Mouse (Mus musculus) liver, embryonic 14.5 days (tissue): Measurements from ENCODE around the gene Ephb4. TPM values are rescaled to one million over a fixed set of nuclear protein-coding genes. Genes with fewer than 3 reads are reported as not detected.

Experiments used
- ATAC-seq: fragments of 200-750 bp; cut with Nextera tagmentation; 2 replicates; pipeline ENCODE4 v1.8.0; 2017; ENCODE audit warnings: moderate number of reproducible peaks, mild to moderate bottlenecking, moderate library complexity; ENCODE audit not compliant: insufficient read depth
- DNase-seq, 3 experiments: peaks; one replicate each; pipeline ENCODE4 v3.0.0-alpha.2; 2012 to 2013; ENCODE audit warnings: low read depth in 3 of 3, low spot score in 3 of 3
- H3K27ac ChIP-seq: fragments of 300-500 bp; sonication (generic); 2 replicates; pipeline ENCODE4 v1.5.1; 2014; ENCODE audit warnings: moderate library complexity, mild to moderate bottlenecking, control low read depth, inconsistent platforms
- H3K27me3 ChIP-seq: fragments of 300-500 bp; sonication (generic); 2 replicates; pipeline ENCODE4 v1.6.1; 2014; ENCODE audit warnings: mild to moderate bottlenecking, low read length, moderate library complexity; ENCODE audit not compliant: control insufficient read depth, insufficient read depth
- H3K36me3 ChIP-seq: fragments of 300-500 bp; sonication (generic); replicated peaks from 2 replicates; pipeline ENCODE4 v1.6.1; 2014; ENCODE audit warnings: low read depth; ENCODE audit not compliant: control insufficient read depth, insufficient read depth
- H3K4me1 ChIP-seq, 2 experiments: fragments of 200-500 bp in 1 of 2; fragments of 300-500 bp in 1 of 2; sonication (generic) in 1 of 2; replicated peaks; 2 replicates each; pipeline ENCODE4 v1.6.1; 2012 to 2014; ENCODE audit warnings: antibody characterized with exemption in 1 of 2, inconsistent platforms in 1 of 2, low read length in 1 of 2; ENCODE audit not compliant: control insufficient read depth in 2 of 2, insufficient read depth in 2 of 2
- H3K4me2 ChIP-seq: fragments of 300-500 bp; sonication (generic); 2 replicates; pipeline ENCODE4 v1.6.1; 2014; ENCODE audit warnings: low read depth, mild to moderate bottlenecking, control low read depth, moderate library complexity
- H3K4me3 ChIP-seq, 2 experiments: fragments of 200-500 bp in 1 of 2; fragments of 300-500 bp in 1 of 2; sonication (generic) in 1 of 2; 2 replicates each; pipeline ENCODE4 v1.5.1; 2012 to 2014; ENCODE audit warnings: low read depth in 2 of 2, low read length in 2 of 2, mild to moderate bottlenecking in 2 of 2, control low read depth in 1 of 2, inconsistent platforms in 1 of 2, moderate library complexity in 1 of 2; ENCODE audit not compliant: insufficient read depth in 1 of 2
- H3K9ac ChIP-seq: fragments of 300-500 bp; sonication (generic); replicated peaks from 2 replicates; pipeline ENCODE4 v1.6.1; 2014; ENCODE audit warnings: mild to moderate bottlenecking, control low read depth, moderate library complexity
- H3K9me3 ChIP-seq: fragments of 300-500 bp; sonication (generic); 2 replicates; pipeline ENCODE4 v1.6.1; 2016; ENCODE audit warnings: low read length, mixed read lengths; ENCODE audit not compliant: control insufficient read depth
- CTCF ChIP-seq: IDR thresholded peaks from 2 replicates; pipeline ENCODE4 v1.5.1; 2016; ENCODE audit warnings: antibody characterized with exemption, low read depth, control low read depth
- EP300 ChIP-seq: IDR thresholded peaks from 2 replicates; pipeline ENCODE4 v1.6.1; 2016; ENCODE audit warnings: antibody characterized with exemption, low read depth
- WGBS: fragments of 180-500 bp; shearing (Covaris S2); extraction: QIAGEN DNeasy Blood & Tissue Kit; methylation state at CpG from one replicate; pipeline ENCODE4 v1.1.7; 2014; ENCODE audit not compliant: insufficient replicate concordance; 5-methylcytosine and 5-hydroxymethylcytosine counted together
- polyA plus RNA-seq, 2 experiments: library from polyadenylated mRNA; depleted of rRNA in 1 of 2; stranded (reverse) in 1 of 2; unstranded in 1 of 2; fragments of >200 nt; fragmentation: Nextera tagmentation in 1 of 2; extraction: Ambion mirVana in 1 of 2; gene quantifications; 2 replicates each; pipeline versions ENCODE4 v1.2.1 to v1.2.3; 2012 to 2014

Gene Ephb4
- polyA plus RNA-seq, 2 experiments, result 5.7 to 7.8 TPM

DNA sequence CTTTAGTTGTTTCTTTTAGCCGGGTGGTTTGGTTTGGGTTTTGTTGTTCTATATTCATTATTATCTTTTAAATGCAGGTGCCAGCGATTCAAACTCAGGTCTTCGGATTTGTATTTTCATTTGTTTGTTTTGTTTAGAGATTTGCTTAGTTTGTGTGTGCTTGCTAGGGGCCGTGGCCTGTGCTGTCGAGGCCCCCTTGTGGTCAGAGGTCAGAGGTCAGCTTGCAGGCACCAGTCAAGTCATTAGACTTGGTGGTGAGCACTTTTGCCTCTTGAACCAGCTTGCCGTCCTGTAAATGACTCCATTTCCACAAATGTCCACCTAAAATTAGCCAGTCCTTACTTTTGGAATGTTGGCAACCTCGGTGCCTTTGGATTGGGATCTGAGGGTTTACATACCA is 8.5 kb downstream of the Ephb4 start:
- Histone ChIP-seq H3K9ac (no peak overlapping the region), H3K4me1 (no peaks in the 10 kb centered on the region), H3K36me3 (peaks cover 2% of the 10 kb centered on the region; the same call in 1 of the 2 replicates), H3K4me3 (no peak overlapping the region), H3K4me2 (no peak overlapping the region), H3K27me3 (no peaks in the 10 kb centered on the region), H3K9me3 (no peaks in the 10 kb centered on the region), H3K27ac (no peak overlapping the region)
- TF ChIP-seq EP300, result no peak
- TF ChIP-seq CTCF, result peak; percentile 57
- ATAC-seq, result no peak
- DNase-seq, result no peak
- WGBS, result 31% methylated on average over 7 of the region's 7 CpGs

DNA sequence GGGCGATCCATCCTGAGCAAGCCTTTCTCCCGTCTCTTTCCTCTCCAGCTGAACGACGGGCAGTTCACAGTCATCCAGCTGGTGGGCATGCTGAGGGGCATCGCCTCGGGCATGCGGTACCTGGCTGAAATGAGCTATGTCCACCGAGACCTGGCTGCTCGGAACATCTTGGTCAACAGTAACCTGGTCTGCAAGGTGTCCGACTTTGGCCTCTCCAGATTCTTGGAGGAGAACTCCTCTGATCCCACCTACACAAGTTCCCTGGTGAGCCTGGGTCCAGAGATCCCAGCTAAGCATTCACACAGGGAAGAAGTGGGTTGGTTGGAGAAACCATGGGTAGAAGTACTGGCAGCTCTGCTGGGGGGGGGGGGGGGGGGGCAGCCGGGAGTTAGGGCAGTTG is 19.8 kb downstream of the Ephb4 start:
- H3K27ac ChIP-seq, result no peak overlapping the region
- H3K9me3 ChIP-seq, result no peaks in the 10 kb centered on the region
- no peak for TF ChIP-seq EP300
- no peak for TF ChIP-seq CTCF
- H3K27me3 ChIP-seq, result no peaks in the 10 kb centered on the region
- H3K36me3 ChIP-seq, result no peaks in the 10 kb centered on the region
- ATAC-seq, result no peak
- no peak for DNase-seq
- H3K4me2 ChIP-seq, result no peak overlapping the region
- H3K4me1 ChIP-seq, result no peaks in the 10 kb centered on the region
- no peak overlapping the region for H3K9ac ChIP-seq
- WGBS, result 78% methylated on average over 10 of the region's 11 CpGs
- no peak overlapping the region for H3K4me3 ChIP-seq

DNA sequence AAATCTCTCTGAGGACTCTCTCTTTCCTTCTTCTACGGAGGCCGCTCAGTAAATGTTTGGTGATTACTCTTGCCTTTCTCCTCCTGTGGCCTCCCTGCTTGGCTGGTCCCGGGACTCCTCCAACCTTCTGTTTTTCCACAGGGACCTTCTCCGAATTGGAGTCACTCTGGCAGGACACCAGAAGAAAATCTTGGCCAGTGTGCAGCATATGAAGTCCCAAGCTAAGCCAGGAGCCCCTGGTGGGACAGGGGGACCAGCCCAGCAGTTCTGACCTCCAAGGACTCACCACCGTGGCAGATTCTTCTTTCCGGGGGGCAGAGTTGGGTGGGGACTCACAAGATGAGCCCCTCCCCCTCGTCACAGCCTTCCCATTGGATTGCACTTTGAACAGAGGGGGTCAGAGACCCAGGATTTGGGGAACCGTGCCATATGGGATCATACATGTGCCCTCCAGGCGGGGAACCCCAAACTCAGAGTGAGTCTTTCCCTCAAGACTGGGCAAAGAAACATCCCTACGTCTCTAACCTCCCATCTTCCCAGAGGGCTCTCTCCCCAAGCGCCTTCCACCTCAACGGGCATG is 23.6 kb downstream of the Ephb4 start:
- Histone ChIP-seq H3K4me2 (no peak overlapping the region), H3K27ac (no peak overlapping the region), H3K36me3 (no peaks in the 10 kb centered on the region), H3K27me3 (no peaks in the 10 kb centered on the region), H3K9me3 (no peaks in the 10 kb centered on the region), H3K4me3 (no peak overlapping the region), H3K9ac (no peak overlapping the region), H3K4me1 (no peaks in the 10 kb centered on the region)
- ATAC-seq (no peak), DNase-seq (no peak)
- TF ChIP-seq EP300 (no peak), CTCF (no peak)
- WGBS, result 64% methylated on average over 12 of the region's 12 CpGs

DNA sequence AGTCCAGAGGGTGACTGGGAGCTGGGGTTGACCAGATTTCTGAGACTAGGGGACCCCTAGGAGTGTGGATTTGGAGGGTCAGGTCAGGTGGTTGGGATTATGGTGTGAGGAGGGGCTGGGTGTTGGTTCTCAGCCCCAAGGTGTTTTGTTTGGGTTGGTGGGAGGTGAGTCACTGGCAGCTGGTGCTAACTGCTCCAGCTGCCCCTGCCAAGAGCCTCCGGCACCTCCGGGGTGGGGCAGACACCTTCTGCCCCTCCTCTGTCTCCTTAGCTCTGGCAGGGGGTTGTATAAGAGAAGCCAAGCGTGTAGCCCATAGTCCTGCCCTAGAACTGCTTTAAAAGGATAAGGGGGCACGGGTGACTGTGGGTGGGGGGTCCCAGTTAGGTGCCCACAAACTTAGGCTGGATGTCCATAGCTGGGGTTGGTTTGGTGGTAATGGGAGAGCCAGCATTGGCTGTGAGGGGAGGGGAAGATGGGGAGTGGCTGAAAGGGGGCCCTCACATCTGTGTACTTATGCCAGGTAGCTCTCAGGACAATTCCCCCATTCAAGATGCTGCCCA is 24.7 kb downstream of the Ephb4 start:
- no peak overlapping the region for H3K27ac ChIP-seq
- no peaks in the 10 kb centered on the region for H3K36me3 ChIP-seq
- WGBS, result 53% methylated on average over 4 of the region's 4 CpGs
- no peaks in the 10 kb centered on the region for H3K9me3 ChIP-seq
- no peak overlapping the region for H3K9ac ChIP-seq
- H3K4me3 ChIP-seq, result no peak overlapping the region
- H3K4me1 ChIP-seq, result no peaks in the 10 kb centered on the region
- H3K4me2 ChIP-seq, result no peak overlapping the region
- TF ChIP-seq CTCF (no peak), EP300 (no peak)
- no peak for ATAC-seq
- no peaks in the 10 kb centered on the region for H3K27me3 ChIP-seq
- no peak for DNase-seq

DNA sequence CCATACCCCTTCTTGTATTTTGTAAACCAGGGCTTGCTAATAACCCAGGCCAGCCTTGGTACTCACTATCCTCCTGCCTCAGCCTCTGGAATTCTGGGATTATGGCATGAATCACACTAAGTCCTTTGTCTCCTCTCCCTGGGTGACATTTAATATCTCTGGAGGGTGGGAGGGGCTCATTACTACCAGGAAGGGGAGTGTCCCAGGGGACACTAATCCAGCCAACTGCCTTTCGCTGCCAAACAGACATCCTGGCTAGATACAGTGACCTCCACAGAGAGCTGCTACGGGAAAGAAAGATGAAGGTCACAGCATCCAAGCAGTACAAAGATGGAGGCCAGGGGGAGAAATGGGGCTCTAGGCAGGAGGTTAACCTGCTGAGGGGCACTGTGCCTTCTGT is 25.7 kb downstream of the Ephb4 start:
- Histone ChIP-seq H3K9ac (no peak overlapping the region), H3K4me1 (no peaks in the 10 kb centered on the region), H3K4me3 (no peak overlapping the region), H3K36me3 (no peaks in the 10 kb centered on the region), H3K27ac (no peak overlapping the region), H3K9me3 (no peaks in the 10 kb centered on the region), H3K4me2 (no peak overlapping the region), H3K27me3 (no peaks in the 10 kb centered on the region)
- ATAC-seq, result no peak
- 47% methylated on average over 2 of the region's 2 CpGs for WGBS
- TF ChIP-seq CTCF (no peak), EP300 (no peak)
- no peak for DNase-seq
